Mouse (Mus musculus) lung, adult 2 months (tissue): ENCODE data around the gene Elobl.

Experiments used
- CTCF ChIP-seq: fragments of 200-500 bp; IDR thresholded peaks from 2 replicates; pipeline ENCODE4 v1.5.1; 2011; ENCODE audit warnings: mild to moderate bottlenecking, low read length, control low read depth; ENCODE audit not compliant: insufficient read depth
- POLR2A ChIP-seq: fragments of 200-500 bp; IDR thresholded peaks from 2 replicates; pipeline ENCODE4 v1.6.1; 2011; ENCODE audit warnings: low read depth, mild to moderate bottlenecking, control low read depth, low read length, borderline replicate concordance; ENCODE audit errors: extremely low read depth

- TF ChIP-seq CTCF (no peak), POLR2A (no peak)
Measured at GRCm38 (mm10) chr11:88999723-89000526, 33.2 kb upstream of the Elobl start.
